Mouse (Mus musculus) heart, adult 8-10 months (tissue): Measurements from ENCODE around the gene Fam20a. TPM values are rescaled to one million over a fixed set of nuclear protein-coding genes. Genes with fewer than 3 reads are reported as not detected.

ENCODE experiments used
- DNase-seq: peaks from one replicate; pipeline ENCODE4 v3.0.0; 2022; ENCODE audit warnings: low spot score
- total RNA-seq, 4 experiments: library from RNA; stranded (reverse); gene quantifications; 2 replicates each; pipeline ENCODE4 v1.2.4; 2022

Gene Fam20a
- 1 to 10 TPM; 5.4 to 7.7 (median 5.9) TPM for total RNA-seq

DNA sequence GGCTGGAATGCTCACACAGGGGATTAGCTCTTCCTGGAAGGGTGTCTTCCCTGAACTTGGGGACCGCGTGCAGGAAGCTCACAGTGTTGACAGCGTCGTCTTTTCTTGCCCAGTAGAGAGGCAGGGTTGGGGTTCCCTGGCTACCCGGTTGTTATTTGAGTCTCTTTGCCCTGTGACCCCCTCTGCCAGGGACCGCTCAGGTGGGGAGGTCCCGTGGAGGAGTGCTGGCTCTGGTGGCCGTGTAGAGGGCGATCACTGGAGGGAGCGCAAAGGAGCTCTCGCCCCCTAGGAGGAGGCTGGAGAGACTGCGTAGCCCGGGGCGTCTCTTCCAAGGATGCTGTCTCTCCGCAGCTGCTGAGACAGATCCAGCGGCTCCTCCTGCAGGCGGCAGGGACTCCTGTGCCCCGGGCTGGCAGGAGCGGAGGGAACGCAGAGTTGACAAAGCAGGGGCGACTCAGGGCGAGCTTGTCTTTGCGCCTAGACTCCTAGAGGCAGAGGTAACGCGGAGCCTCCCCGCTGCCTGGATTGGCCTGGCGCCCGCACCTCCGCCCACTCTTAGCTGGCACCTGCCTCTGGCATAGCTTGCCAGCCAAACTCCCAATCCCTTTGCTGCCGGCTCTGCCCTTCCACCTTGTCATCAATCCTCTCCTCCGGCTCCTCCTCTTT is at the start of gene Fam20a:
TSS of gene Fam20a (minus strand) at position 499 of the 666 bp plus-strand sequence.
- DNase-seq = peak; percentile 62

DNA sequence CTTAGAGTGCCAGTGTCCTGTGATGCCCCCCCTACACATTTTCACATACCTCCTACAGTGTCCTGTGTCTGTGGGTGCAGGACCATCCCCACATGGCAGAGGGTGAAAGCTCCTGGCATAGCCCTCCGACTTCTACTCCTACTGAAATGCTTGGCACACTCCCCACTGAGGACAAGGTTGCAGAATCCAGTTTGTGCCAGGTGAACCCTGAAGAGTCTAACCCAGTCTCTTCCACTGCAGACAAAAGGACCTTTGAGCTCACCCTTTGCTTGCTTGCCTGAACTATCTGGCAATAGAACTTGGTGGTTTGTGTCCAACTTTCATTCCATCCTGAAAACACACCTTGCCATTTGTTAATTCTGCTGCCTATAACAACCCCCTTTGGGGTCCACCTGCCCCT is 49.3 kb upstream of the Fam20a start:
- no peak for DNase-seq

DNA sequence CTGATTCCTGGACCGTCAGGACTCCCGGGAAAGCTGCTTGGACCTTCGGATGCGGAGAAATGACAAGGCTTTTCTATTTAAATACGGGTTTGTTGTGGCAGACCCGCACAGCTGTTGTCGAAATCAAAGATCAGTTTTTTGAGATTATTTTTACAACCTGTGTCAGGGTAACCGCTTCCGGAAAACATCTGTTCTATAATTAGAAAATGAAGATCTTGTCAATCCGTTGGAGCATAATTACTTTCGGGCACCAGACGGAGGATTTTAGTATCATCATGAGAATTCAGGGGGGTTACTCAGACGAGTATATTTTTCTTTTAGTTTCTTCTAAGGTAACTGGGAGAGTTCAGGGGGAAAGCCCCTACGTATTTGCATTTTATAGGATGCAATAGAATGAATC is 48.1 kb upstream of the Fam20a start:
- DNase-seq = no peak

DNA sequence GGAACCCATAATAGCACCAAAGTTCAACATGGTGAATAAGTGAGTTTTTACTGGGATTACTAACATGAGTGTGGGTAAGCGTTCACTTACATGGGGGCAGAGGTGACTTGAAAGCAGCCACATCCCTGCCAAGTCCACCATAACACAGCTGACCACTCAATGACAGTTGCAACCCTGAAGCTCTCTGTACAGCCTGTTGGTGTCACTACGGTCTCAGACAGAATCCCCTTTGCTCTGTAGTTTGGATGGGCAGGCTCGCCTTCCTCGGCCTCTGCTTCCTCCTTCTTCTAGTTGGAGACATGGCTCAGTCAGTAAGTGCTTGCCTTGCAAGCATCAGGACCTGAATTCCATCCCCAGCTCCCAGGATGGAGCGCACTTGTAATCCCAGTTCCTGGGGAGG is 47.0 kb upstream of the Fam20a start:
- no peak for DNase-seq

DNA sequence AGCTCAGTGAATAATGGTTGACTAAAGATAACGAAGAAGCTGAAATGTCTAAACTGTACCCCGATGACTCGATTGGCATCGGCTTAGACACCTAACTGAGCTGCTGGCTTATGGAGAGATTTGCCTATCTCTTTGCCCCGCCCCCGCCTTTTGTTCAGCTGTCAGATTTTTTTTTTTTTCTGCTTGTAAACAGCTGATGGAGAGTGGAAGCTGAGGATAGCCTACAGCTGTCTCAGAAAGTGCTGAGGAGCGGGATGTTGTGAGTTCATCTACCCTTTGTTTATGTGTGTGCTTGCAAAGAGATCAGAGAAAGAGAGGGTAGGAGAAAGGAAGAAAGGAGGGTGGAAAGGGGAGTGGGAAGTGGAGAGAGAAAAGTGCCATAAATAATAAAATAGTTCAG is 38.0 kb upstream of the Fam20a start:
- DNase-seq = no peak

DNA sequence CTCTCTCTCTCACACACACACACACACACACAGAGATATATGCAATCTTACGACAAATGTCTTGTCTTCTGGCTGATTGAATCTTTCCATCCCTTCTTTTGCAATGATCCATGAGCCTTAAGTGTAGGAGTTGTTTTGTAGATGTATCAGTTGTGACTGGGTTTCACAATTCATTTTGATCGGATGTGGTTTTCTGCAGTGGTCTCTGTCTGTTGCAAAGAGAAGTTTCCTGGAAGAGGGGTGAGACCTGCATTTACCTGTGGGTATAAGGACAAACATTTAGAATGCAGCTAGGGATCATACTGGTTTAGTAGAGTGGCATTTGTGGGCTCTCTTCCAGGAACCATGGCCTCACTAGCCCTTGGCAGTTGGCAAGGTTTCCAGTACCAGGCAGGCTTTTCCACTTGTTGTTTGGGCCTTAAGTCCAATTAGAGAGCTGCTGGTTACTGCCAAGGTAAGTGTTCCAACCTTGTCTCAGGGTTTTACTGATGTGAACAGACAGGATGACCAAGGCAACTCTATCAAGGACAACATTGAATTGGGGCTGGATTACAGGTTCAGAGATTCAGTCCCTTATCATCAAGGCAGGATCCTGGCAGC is 36.6 kb upstream of the Fam20a start:
- peak; percentile 19 for DNase-seq

DNA sequence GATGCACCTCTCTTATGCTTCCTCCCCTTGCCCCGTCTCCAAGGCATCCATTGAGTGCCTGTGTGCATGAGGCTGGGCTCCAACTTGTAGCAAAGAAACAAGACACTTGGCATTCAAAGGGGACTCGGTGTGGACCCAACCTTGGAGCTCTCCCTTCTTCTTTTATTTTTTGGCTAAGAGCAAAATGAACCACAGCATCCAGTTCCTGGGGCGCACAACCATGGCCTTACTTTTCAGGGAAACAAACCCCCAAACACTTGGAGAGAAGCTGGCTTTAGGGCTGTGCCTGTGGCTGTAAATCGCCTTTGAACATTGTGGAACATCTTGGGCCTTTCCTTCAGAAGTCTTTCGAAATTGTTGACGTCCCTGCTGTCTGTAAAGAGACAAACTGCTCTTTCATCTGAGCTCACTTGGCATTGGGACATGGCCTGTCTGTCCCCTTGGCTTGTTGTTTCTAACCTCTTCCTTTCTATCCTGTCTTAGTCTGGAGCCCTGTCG is 32.1 kb upstream of the Fam20a start:
- no peak for DNase-seq

DNA sequence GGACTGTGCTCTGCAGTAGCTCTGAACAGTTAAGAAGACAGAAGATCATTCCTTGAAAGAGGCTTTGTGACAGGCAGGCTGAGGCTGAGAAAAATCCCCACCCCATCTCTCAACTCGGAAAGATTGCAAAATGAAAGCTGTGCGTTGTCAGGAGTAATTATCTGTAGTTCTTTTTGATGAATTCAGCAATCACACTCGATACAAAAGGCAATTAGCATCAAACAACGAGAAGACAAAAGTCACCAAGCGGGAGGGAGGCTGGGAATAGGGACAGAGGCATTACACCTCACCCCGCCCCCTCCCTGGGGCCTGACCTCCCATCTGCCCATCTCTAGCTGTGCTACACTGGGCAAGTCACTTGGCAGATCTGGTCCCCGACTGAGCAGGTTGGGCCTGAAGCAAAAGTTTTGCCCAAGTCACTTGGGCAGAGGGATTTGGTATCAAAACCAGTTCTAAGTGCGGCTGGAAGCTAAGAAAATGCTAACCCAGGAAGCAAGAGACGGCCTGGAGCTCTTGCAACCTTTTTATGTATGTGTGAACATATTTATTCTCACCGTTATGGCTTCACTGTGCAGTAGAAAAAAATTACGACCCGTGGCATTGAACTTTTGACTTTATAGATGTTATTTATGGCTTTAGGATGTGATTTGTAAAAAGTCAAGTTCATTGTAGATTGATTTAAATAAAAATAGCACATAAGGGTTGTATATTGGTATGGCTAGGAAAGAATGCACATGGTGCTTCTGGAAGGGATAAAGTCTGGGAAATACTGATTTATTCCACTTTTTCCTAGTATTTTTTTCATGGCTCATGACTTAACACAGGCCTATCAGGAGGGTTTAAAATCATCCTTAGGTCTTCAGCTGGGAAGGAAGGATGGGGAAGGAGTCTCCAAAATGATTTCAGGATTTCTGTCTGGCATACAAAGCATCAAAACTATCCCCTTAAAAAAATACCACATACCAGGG is 29.8 kb upstream of the Fam20a start:
- no peak for DNase-seq

DNA sequence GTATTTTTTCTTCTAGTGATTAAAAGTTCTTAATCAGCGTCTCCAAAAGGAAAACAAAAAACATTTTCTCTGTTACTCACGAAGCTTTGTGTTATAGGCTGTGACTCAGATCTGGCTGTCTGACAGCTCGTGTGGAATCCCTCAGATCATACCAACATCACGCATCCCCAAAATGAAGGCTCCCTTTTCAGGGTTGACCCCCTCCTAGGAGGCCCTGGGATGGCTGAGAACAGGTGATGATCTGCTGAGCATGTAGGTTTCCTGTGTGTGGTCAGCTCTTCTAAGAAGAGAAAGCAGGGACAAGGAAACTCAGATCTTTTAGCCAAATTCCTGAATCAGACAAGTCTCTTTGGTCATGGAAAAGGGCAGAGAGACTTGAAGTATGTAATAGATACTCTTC is 23.1 kb upstream of the Fam20a start:
- DNase-seq = no peak

DNA sequence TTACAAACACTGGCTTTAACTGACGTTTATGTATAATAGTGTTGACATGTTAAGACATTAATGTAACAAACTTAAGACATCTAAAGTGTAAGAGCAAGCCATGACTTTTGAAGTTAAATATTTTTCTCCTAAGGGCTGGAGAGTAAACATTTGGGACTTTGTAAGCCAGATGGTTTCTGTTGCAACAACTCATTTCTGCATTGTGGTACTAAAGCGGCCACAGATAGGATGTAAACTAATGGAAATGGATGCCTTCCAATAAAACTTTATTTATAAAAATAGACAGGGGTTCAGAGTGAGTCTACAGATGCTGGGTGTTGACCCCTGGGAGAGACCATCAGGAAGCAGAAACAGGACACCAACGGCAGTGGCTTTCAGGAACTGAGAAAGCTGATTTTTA is 15.9 kb upstream of the Fam20a start:
- no peak for DNase-seq

DNA sequence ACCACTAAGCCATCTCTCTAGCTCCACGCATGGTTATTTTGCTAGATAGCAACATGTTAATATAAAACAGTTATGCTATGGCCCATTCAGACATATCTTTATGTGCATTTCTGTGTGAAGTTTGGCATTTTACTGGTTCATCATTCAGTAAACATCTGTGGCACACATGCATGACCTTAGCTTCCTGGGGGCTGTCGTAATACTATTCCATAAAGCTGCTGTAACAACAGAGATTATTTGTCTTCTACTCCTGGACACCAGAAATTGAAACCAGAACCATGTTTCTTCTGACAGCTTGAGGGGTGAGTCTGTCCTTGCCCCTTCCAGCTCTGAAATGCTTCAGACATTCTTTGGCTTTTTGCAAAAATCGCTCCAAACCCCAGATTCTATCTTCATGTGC is 14.3 kb upstream of the Fam20a start:
- no peak for DNase-seq

DNA sequence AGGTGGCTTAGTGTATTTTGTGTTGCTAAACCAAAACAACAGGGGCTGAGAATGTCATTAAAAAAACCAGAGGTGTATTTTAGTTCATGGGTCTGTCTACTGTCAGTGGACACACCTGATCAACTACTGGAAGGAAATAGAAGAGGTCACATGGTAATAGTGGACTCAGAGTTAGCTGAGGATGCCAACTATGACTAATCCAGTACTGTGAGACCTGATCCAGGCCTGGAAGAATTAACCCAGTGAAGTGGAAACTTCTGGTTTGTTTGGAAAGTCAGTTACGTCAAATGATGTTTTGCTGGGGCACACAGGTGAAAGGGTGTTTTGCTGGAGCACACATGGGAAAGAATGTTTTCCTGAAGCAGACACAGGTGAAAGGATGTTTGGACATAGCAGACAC is 12.3 kb upstream of the Fam20a start:
- DNase-seq = no peak

DNA sequence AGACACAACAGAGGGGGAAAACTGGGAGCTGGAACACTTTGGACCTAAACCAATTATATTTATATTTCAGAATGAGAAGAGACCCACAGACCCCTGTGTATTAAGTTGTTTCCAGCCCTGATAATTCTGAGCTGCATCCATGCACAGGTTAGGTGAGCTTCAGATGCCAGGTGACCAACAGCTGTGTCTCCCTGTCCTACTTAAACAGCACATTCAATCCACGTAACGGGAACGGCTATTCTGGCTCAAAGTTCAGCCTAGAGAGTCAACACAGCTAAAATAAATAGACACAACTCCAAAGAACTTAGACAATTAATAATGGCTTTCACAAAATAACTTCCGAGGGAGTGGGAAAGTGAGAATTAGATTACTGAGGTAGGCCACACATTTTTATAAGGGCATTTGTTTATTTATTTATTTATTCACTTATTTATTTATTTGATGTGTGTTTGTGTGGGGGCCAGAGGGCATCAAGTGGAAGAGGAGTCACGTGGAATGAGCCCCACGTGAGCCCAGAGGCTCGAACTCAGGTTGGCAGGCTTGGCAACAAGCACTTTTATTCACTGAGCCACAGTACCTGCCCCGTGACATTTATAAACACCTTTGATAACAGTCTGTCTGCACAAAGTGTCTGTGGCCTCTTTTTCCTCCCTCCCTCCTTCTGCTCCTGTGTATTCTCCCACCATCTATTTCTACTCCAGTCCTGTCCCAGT is 10.8 kb upstream of the Fam20a start:
- no peak for DNase-seq

DNA sequence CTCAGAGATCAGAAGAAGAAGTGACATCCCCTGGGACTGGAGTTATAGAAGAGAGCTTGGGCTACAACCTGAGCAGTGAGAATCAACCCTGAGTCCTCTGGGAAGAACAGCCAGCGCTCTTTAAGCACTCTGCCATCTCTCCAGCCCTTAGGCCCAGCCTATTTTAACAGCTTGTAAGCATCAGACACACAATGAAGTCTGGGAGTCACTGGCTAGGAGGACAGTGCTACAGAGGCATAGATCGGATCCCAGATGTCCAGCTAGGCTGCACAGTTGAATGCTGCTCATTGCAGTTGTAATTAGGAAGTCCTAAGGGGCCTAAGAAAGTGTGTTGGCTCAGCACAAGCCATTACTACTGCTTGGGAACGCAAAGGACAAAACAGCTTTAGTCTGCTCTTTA is 6.3 kb upstream of the Fam20a start:
- no peak for DNase-seq

DNA sequence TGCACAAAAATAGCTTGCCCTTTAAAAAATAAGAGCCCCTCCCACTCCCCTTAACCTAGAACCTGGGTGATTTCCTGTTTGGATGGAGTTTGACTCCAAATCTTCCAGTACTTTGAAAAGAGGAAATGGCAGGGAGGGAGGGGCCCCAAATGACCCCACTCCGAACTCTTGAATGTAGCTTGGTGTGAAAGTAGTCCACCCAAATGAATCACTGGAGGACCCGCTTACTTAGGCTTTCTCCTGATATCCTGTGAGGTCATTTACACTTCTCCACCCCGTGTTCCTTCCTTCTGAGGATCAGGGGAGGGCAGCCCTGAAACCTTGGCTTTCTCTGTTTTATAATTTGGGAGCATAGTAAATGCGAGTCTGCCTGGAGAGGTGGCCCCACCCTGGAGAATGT is 632 bp upstream of the Fam20a start:
- peak; percentile 89 for DNase-seq

DNA sequence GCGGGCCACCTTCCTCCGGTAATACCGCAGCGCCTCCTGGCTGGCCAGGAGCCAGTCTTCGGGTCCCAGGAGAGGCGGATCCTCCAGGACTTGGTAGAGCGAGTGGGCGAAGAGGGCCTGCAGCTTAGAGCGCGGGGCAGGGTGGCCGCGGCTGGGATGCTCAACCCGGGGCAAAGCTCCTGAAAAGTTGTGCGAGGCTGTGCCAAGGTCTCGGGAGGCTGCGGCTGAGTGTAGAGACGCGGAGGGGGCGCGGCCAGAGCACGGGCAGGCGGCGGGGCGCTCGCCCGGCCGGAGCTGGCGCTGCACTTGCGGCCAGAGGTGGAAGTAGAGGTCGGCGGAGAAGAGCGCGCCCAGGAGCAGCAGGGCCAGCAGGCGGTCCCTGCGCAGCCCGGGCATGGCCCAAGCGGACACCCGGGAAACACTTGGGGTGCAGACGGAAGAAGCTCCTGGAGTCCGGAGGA is 729 bp downstream of the Fam20a start:
- DNase-seq = peak; percentile 49

DNA sequence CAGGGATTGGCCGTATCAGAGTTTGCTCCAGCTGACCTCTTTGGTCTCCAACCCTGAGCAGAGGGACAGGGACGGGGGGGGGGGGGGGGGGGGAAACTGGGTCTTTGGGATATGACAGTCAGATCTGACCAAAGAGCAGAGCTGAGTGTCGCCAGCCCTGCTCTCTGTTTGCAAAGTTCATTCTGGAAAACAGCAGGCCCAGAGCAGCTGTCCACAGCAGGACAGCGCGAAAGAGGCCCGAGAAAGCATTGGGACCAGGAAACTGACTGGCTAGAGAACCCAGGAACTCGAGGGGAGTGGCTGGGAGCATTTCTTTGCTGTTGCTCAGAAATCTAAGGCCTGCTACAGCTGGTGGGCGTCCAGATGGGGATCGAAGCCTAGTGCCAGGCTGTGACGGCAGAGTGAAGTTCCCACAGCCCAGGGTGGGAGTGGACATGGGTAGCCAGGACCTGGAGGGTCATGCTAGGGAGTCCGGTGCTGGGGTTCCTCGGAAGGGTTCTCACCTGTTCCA is 1.2 kb downstream of the Fam20a start:
- peak; percentile 55 for DNase-seq

DNA sequence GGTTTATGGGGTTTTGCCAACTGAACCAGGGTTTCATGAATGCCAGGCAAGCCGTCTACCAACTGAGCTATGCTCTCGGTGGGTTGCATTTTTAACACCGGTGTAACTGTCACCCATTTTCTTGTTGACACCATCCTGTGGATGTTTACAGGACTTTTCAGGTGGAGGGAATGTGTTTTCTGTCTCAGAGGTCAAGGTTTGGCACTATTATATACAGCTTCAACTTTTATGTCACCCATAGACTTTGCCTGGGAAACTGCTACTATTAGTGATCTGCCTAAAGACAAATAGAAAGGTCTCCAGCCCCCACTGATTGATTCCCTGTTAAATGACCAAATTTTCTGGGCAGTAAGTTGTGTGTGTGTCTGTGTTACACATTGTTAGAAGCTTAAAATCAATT is 2.7 kb downstream of the Fam20a start:
- DNase-seq = no peak

DNA sequence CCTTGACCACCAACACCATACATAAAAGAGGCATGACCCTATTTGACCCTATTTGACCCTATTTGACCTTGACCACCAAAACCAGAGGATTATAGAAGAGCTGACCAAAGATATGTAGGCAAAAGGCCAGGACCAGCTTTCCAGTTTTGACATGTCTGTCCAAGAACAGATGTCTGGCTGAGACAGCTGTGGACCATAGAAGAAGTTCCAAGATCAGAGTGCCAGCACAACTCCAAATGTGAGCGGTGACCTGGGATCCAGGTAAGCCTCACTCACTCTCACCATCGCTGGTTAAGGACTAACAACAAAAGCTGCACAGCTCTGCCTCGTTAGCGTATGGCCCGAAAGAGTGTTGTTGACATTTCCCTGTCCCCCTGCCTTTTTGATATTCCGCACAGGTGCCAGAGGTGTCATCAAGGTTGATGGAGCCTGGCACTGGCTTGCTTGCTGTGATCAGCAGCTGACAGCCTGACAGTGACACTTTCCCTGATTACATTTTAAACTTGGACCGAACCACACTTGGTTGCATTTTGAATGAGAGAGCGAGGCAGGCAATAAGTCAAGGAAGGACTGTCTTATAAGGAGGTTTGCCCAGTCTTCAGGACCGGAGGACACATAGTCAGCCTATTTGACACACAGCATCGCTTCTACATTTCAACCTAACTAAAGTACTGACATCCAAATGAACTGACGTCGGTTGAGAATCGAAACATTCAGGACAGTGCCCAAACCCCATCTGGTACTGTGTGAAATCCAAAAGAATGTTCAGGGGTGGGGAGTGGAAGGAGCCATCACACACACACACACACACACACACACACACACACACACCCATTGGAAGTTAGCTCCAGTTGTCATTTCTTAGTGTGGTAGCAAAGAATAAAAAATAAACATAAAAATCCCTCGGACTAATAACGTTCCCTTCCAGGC is 3.8 kb downstream of the Fam20a start:
- no peak for DNase-seq

DNA sequence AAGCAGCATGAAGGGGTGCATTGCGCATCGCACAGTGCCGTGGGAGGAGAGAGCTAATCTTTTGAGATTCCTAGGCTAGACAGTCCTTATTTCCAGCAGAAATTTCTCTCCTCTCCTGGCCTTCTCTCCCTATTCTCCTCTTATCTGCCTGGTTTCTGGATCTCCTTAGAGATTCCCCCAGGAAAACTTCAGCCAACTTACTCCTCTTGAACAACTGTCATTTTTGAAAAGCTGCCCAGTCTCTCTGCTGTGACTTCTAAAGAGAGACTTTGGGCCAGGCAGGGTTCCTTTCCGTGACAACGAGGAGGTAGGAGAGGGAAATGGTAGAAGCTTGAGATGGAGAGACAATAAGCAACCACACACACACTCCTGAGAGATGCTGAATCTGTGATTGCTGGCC is 4.6 kb downstream of the Fam20a start:
- DNase-seq = peak; percentile 55
